In genomic region chr13:111928636-111929544, GRCm38 (mm10) we compare ENCODE assay signal across 16 mouse cellular contexts.
DNase-seq lines count a peak whose midpoint lies in the region; ATAC-seq and TF ChIP-seq lines count a peak whose summit lies in the region.
"Had no signal": no experiment of that assay in that cellular context is flagged by ENCODE, and none has a peak within 500 bp of the region (broad histone marks: within the 10 kb centered on the region; RNA-seq: fewer than 3 reads in every experiment).

No protein-coding gene starts in this region.

- peak; percentile 77 for ATAC-seq in intestine, embryonic 15.5 days
- ATAC-seq in megakaryocyte-erythroid progenitor cell, adult 5-6 weeks (replicated peaks; ENCODE audit: low FRiP score, low TSS enrichment, poor library complexity, severe bottlenecking) = peak; percentile 85
- ATAC-seq in forebrain, postnatal 0 days = no peak
- ATAC-seq: Patski had no signal

- TF ChIP-seq CTCF in forebrain, postnatal 0 days (IDR thresholded peaks at IDR 0.05; ENCODE audit: low read depth) = no peak

- H3K4me1 ChIP-seq in intestine, embryonic 15.5 days (replicated peaks) = no peaks in the 10 kb centered on the region
- peaks cover 4% of the 10 kb centered on the region; the same call in 1 of the 2 replicates for H3K4me1 ChIP-seq in forebrain, postnatal 0 days (ENCODE audit: insufficient read depth)
- H3K4me1 ChIP-seq: embryonic facial prominence, embryonic 13.5 days; midbrain, embryonic 12.5 days had no signal

- H3K9me3 ChIP-seq in intestine, embryonic 15.5 days = no peaks in the 10 kb centered on the region
- no peaks in the 10 kb centered on the region for H3K9me3 ChIP-seq in forebrain, postnatal 0 days (ENCODE audit: low read length)
- H3K9me3 ChIP-seq: embryonic facial prominence, embryonic 13.5 days; heart, embryonic 13.5 days; hindbrain, embryonic 13.5 days; midbrain, embryonic 12.5 days had no signal

- 72% methylated on average over 9 of the region's 9 CpGs for WGBS in intestine, embryonic 15.5 days
- 71% methylated on average over 9 of the region's 9 CpGs for WGBS in forebrain, postnatal 0 days

- H3K27ac ChIP-seq in intestine, embryonic 15.5 days = 0 out of 2 replicates have a peak overlapping the region, but pooled peaks have one; percentile 8
- no peak overlapping the region for H3K27ac ChIP-seq in forebrain, postnatal 0 days (ENCODE audit: low read depth, low read length)
- H3K27ac ChIP-seq: embryonic facial prominence, embryonic 13.5 days; heart, embryonic 13.5 days; hindbrain, embryonic 13.5 days; midbrain, embryonic 12.5 days had no signal

- no peak overlapping the region for H3K4me2 ChIP-seq in intestine, embryonic 15.5 days (replicated peaks)
- H3K4me2 ChIP-seq in forebrain, postnatal 0 days (ENCODE audit: low read depth) = no peak overlapping the region
- H3K4me2 ChIP-seq: embryonic facial prominence, embryonic 13.5 days; heart, embryonic 13.5 days; hindbrain, embryonic 13.5 days; midbrain, embryonic 12.5 days had no signal

- no peaks in the 10 kb centered on the region for H3K27me3 ChIP-seq in intestine, embryonic 15.5 days (replicated peaks)
- H3K27me3 ChIP-seq in forebrain, postnatal 0 days (ENCODE audit: insufficient read depth, low read length) = no peaks in the 10 kb centered on the region
- H3K27me3 ChIP-seq: embryonic facial prominence, embryonic 13.5 days; heart, embryonic 13.5 days; hindbrain, embryonic 13.5 days; midbrain, embryonic 12.5 days; Patski had no signal

- no peak overlapping the region for H3K4me3 ChIP-seq in intestine, embryonic 15.5 days (replicated peaks)
- H3K4me3 ChIP-seq in forebrain, postnatal 0 days (ENCODE audit: low read depth, low read length) = no peak overlapping the region
- H3K4me3 ChIP-seq: embryonic facial prominence, embryonic 13.5 days; heart, embryonic 13.5 days; hindbrain, embryonic 13.5 days; midbrain, embryonic 12.5 days had no signal

- no peak overlapping the region for H3K9ac ChIP-seq in intestine, embryonic 15.5 days
- H3K9ac ChIP-seq in forebrain, postnatal 0 days = no peak overlapping the region
- H3K9ac ChIP-seq: embryonic facial prominence, embryonic 13.5 days; heart, embryonic 13.5 days; hindbrain, embryonic 13.5 days; midbrain, embryonic 12.5 days had no signal

- peak; percentile 83 for DNase-seq in heart, adult 11 months
- DNase-seq in heart, adult 18-20 months = no peak
- peak; percentile 88 for DNase-seq in Muller cell, postnatal 12 days (ENCODE audit: inconsistent ontology term)
- no peak for DNase-seq in layer of hippocampus, adult 18-20 months (ENCODE audit: low spot score in 2 of 2)
- DNase-seq in frontal cortex, postnatal 10 days (ENCODE audit: low spot score in 2 of 2) = no peak
- no peak for DNase-seq in forebrain, postnatal 0 days
- DNase-seq: cerebellum, adult 8-10 months; layer of hippocampus, postnatal 36 days; thymus, postnatal 36 days had no signal

- no peaks in the 10 kb centered on the region for H3K36me3 ChIP-seq in intestine, embryonic 15.5 days
- H3K36me3 ChIP-seq in forebrain, postnatal 0 days (ENCODE audit: insufficient read depth) = no peaks in the 10 kb centered on the region
- H3K36me3 ChIP-seq: embryonic facial prominence, embryonic 13.5 days; heart, embryonic 13.5 days; hindbrain, embryonic 13.5 days; midbrain, embryonic 12.5 days had no signal

Comparison
In these comparisons a context has a peak if more than half of its experiments do, and no peak if none do; other contexts are left out.
1. DNase-seq: peak in heart, adult 11 months (single experiment) and Muller cell, postnatal 12 days (single experiment); none in heart, adult 18-20 months (0 of 2), layer of hippocampus, adult 18-20 months (0 of 2), frontal cortex, postnatal 10 days (0 of 2) and forebrain, postnatal 0 days (single experiment).